Mouse (Mus musculus): ENCODE measurements around the gene Gm44503. TPM values are rescaled to one million over a fixed set of nuclear protein-coding genes. Genes with fewer than 3 reads are reported as not detected.
A peak's percentile ranks its signal among the peaks of the same experiment; 100 is the strongest.

Gene Gm44503
- polyA plus RNA-seq, 1 experiment from 2014 or later: not detected

- WGBS: 82% methylated on average over 6 of the region's 6 CpGs
Observed at GRCm38 (mm10) chr9:73005106-73005505, 46.5 kb downstream of the Gm44503 start.

GRCm38 (mm10) chr9:73006175-73006574 lies 47.5 kb downstream of the Gm44503 start:
- no peaks in the 10 kb centered on the region for H3K4me1 ChIP-seq (ENCODE audit: control insufficient read depth, insufficient read depth, low read depth, low read length)
- no peaks in the 10 kb centered on the region for H3K27me3 ChIP-seq (replicated peaks; ENCODE audit: control insufficient read depth, insufficient read depth, low read length)
- peaks cover 25% of the 10 kb centered on the region for H3K36me3 ChIP-seq (ENCODE audit: control insufficient read depth, insufficient read depth, low read length)
- no peaks in the 10 kb centered on the region for H3K9me3 ChIP-seq (ENCODE audit: control insufficient read depth, low read length)
- 93% methylated on average over 3 of the region's 3 CpGs for WGBS
- no peak overlapping the region for H3K4me3 ChIP-seq (ENCODE audit: low read length)
- H3K4me2 ChIP-seq (ENCODE audit: low read length): no peak overlapping the region
- no peak overlapping the region for H3K9ac ChIP-seq (ENCODE audit: low read depth, low read length)
- no peak overlapping the region for H3K27ac ChIP-seq (ENCODE audit: low read depth, low read length)
- ATAC-seq: no peak

More at GRCm38 (mm10) chr9:73005106-73005505, 46.5 kb downstream of the Gm44503 start:
- Histone ChIP-seq H3K9me3 (ENCODE audit: control insufficient read depth, low read length) (no peaks in the 10 kb centered on the region), H3K9ac (ENCODE audit: low read depth, low read length) (no peak overlapping the region), H3K4me3 (ENCODE audit: low read length) (no peak overlapping the region), H3K27ac (ENCODE audit: low read depth, low read length) (no peak overlapping the region), H3K4me1 (ENCODE audit: control insufficient read depth, insufficient read depth, low read depth, low read length) (no peaks in the 10 kb centered on the region), H3K27me3 (replicated peaks; ENCODE audit: control insufficient read depth, insufficient read depth, low read length) (no peaks in the 10 kb centered on the region), H3K36me3 (ENCODE audit: control insufficient read depth, insufficient read depth, low read length) (peaks cover 27% of the 10 kb centered on the region), H3K4me2 (ENCODE audit: low read length) (no peak overlapping the region)
- no peak for ATAC-seq

DNA sequence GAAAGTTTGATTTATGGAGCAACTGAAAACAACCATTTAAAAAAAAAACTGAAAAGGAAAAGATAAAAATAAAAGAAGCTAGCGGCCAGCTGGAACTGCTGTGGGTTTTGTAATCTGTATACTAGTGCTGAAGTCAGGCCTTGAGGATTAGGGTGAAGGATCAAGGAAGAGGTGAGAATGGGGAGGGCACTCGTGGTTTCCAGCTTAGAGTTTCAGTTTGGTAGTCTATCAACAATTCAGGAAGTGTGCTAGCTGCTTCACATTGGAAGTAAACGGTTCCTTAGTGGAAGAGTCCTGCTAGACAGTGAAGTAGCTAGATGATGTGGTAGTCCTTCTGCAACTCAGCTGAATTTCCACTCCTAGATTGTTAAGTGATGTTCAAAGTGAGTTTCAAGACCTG lies 49.7 kb downstream of the Gm44503 start:
- no peak for ATAC-seq
- no peak overlapping the region for H3K9ac ChIP-seq (ENCODE audit: low read depth, low read length)
- H3K36me3 ChIP-seq (ENCODE audit: control insufficient read depth, insufficient read depth, low read length): peaks cover 35% of the 10 kb centered on the region
- no peaks in the 10 kb centered on the region for H3K27me3 ChIP-seq (replicated peaks; ENCODE audit: control insufficient read depth, insufficient read depth, low read length)
- WGBS: 81% methylated on average over 3 of the region's 3 CpGs
- no peak overlapping the region for H3K27ac ChIP-seq (ENCODE audit: low read depth, low read length)
- no peak overlapping the region for H3K4me3 ChIP-seq (ENCODE audit: low read length)
- no peaks in the 10 kb centered on the region for H3K4me1 ChIP-seq (ENCODE audit: control insufficient read depth, insufficient read depth, low read depth, low read length)
- no peak overlapping the region for H3K4me2 ChIP-seq (ENCODE audit: low read length)
- no peaks in the 10 kb centered on the region for H3K9me3 ChIP-seq (ENCODE audit: control insufficient read depth, low read length)

DNA sequence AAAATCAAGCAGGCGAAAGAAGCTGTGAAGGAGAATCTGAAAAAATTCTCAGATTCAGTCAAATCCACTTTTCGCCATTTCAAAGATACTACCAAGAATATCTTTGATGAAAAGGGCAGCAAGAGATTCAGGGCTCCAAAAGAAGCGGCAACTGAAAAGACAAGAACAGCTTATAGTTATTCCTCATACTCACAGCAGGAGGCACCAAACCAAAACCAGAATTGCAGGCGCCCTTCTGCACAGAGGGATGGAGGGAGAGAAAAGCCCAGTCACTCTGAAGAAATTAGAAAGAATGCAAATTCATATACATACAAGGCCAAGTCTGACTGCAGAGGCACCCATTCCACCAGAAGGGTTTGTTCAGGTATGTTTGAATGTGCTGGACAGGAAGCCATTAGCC lies 54.0 kb downstream of the Gm44503 start:
- no peaks in the 10 kb centered on the region for H3K4me1 ChIP-seq (ENCODE audit: control insufficient read depth, insufficient read depth, low read depth, low read length)
- H3K36me3 ChIP-seq (ENCODE audit: control insufficient read depth, insufficient read depth, low read length): peaks cover 33% of the 10 kb centered on the region
- no peak overlapping the region for H3K27ac ChIP-seq (ENCODE audit: low read depth, low read length)
- H3K4me3 ChIP-seq (ENCODE audit: low read length): no peak overlapping the region
- no peak overlapping the region for H3K4me2 ChIP-seq (ENCODE audit: low read length)
- no peak overlapping the region for H3K9ac ChIP-seq (ENCODE audit: low read depth, low read length)
- H3K27me3 ChIP-seq (replicated peaks; ENCODE audit: control insufficient read depth, insufficient read depth, low read length): no peaks in the 10 kb centered on the region
- 90% methylated on average over 4 of the region's 4 CpGs for WGBS
- H3K9me3 ChIP-seq (ENCODE audit: control insufficient read depth, low read length): no peaks in the 10 kb centered on the region
- no peak for ATAC-seq

- no peak overlapping the region for H3K9ac ChIP-seq (ENCODE audit: low read depth, low read length)
- ATAC-seq: no peak
- no peak overlapping the region for H3K4me2 ChIP-seq (ENCODE audit: low read length)
- no peak overlapping the region for H3K4me3 ChIP-seq (ENCODE audit: low read length)
- no peaks in the 10 kb centered on the region for H3K9me3 ChIP-seq (ENCODE audit: control insufficient read depth, low read length)
- peaks cover 37% of the 10 kb centered on the region for H3K36me3 ChIP-seq (ENCODE audit: control insufficient read depth, insufficient read depth, low read length)
- H3K27ac ChIP-seq (ENCODE audit: low read depth, low read length): no peak overlapping the region
- H3K27me3 ChIP-seq (replicated peaks; ENCODE audit: control insufficient read depth, insufficient read depth, low read length): no peaks in the 10 kb centered on the region
- no peaks in the 10 kb centered on the region for H3K4me1 ChIP-seq (ENCODE audit: control insufficient read depth, insufficient read depth, low read depth, low read length)
- WGBS: 92% methylated on average over 13 of the region's 13 CpGs
Observed at GRCm38 (mm10) chr9:73014724-73015123, 56.1 kb downstream of the Gm44503 start.

- no peak overlapping the region for H3K4me2 ChIP-seq (ENCODE audit: low read length)
- no peaks in the 10 kb centered on the region for H3K27me3 ChIP-seq (replicated peaks; ENCODE audit: control insufficient read depth, insufficient read depth, low read length)
- no peaks in the 10 kb centered on the region for H3K4me1 ChIP-seq (ENCODE audit: control insufficient read depth, insufficient read depth, low read depth, low read length)
- no peak overlapping the region for H3K4me3 ChIP-seq (ENCODE audit: low read length)
- no peaks in the 10 kb centered on the region for H3K9me3 ChIP-seq (ENCODE audit: control insufficient read depth, low read length)
- ATAC-seq: no peak
- no peak overlapping the region for H3K27ac ChIP-seq (ENCODE audit: low read depth, low read length)
- WGBS: 91% methylated on average over 10 of the region's 10 CpGs
- peaks cover 21% of the 10 kb centered on the region for H3K36me3 ChIP-seq (ENCODE audit: control insufficient read depth, insufficient read depth, low read length)
- no peak overlapping the region for H3K9ac ChIP-seq (ENCODE audit: low read depth, low read length)
Observed at GRCm38 (mm10) chr9:73019841-73020240, 61.2 kb downstream of the Gm44503 start.

- H3K4me2 ChIP-seq (ENCODE audit: low read length): no peak overlapping the region
- no peak overlapping the region for H3K9ac ChIP-seq (ENCODE audit: low read depth, low read length)
- H3K27me3 ChIP-seq (replicated peaks; ENCODE audit: control insufficient read depth, insufficient read depth, low read length): no peaks in the 10 kb centered on the region
- H3K36me3 ChIP-seq (ENCODE audit: control insufficient read depth, insufficient read depth, low read length): peaks cover 19% of the 10 kb centered on the region
- no peak for ATAC-seq
- H3K9me3 ChIP-seq (ENCODE audit: control insufficient read depth, low read length): no peaks in the 10 kb centered on the region
- H3K4me3 ChIP-seq (ENCODE audit: low read length): no peak overlapping the region
- WGBS: 90% methylated on average over 5 of the region's 5 CpGs
- no peak overlapping the region for H3K27ac ChIP-seq (ENCODE audit: low read depth, low read length)
- H3K4me1 ChIP-seq (ENCODE audit: control insufficient read depth, insufficient read depth, low read depth, low read length): no peaks in the 10 kb centered on the region
Observed at GRCm38 (mm10) chr9:73020566-73021097, 62.0 kb downstream of the Gm44503 start.

GRCm38 (mm10) chr9:73025818-73026636 lies 67.4 kb downstream of the Gm44503 start:
- Histone ChIP-seq H3K9me3 (ENCODE audit: control insufficient read depth, low read length) (no peaks in the 10 kb centered on the region), H3K4me3 (ENCODE audit: low read length) (no peak overlapping the region; the same call in 1 of the 2 replicates), H3K27ac (ENCODE audit: low read depth, low read length) (peak overlapping the region; percentile 35; the same call in 1 of the 2 replicates), H3K4me2 (ENCODE audit: low read length) (peak overlapping the region; percentile 35), H3K27me3 (replicated peaks; ENCODE audit: control insufficient read depth, insufficient read depth, low read length) (no peaks in the 10 kb centered on the region), H3K9ac (ENCODE audit: low read depth, low read length) (0 out of 2 replicates have a peak overlapping the region, but pooled peaks have one; percentile 31), H3K4me1 (ENCODE audit: control insufficient read depth, insufficient read depth, low read depth, low read length) (peaks cover 6% of the 10 kb centered on the region; the same call in 1 of the 2 replicates), H3K36me3 (ENCODE audit: control insufficient read depth, insufficient read depth, low read length) (peaks cover 6% of the 10 kb centered on the region; the same call in 1 of the 2 replicates)
- 18% methylated on average over 17 of the region's 17 CpGs for WGBS
- peak; percentile 95 for ATAC-seq

DNA sequence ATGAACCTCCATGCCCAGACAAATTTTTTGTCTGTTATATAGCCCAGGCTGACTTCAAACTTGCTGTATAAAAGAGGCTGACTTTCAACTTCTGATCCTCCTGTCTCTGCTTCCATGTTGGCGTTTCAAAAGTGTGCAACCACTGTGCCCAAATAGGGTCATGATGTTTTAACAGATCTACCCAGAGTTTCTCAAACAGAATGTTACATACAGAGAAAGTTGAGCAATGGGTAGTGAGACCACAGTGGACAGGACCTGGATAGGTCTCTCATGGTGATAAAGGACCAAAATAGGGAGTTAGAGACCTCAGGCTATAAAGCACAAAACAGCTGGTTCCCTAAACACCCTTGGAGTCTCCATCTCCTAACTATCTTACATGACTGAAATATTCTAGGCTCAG lies 71.8 kb downstream of the Gm44503 start:
- WGBS: 94% methylated on average over 1 of the region's 1 CpGs
- Histone ChIP-seq H3K27me3 (replicated peaks; ENCODE audit: control insufficient read depth, insufficient read depth, low read length) (no peaks in the 10 kb centered on the region), H3K9ac (ENCODE audit: low read depth, low read length) (no peak overlapping the region), H3K4me2 (ENCODE audit: low read length) (no peak overlapping the region), H3K36me3 (ENCODE audit: control insufficient read depth, insufficient read depth, low read length) (peaks cover 6% of the 10 kb centered on the region; the same call in 1 of the 2 replicates), H3K4me3 (ENCODE audit: low read length) (no peak overlapping the region), H3K4me1 (ENCODE audit: control insufficient read depth, insufficient read depth, low read depth, low read length) (peaks cover 6% of the 10 kb centered on the region; the same call in 1 of the 2 replicates), H3K9me3 (ENCODE audit: control insufficient read depth, low read length) (no peaks in the 10 kb centered on the region), H3K27ac (ENCODE audit: low read depth, low read length) (no peak overlapping the region)
- ATAC-seq: no peak
